In the genomic region with DNA sequence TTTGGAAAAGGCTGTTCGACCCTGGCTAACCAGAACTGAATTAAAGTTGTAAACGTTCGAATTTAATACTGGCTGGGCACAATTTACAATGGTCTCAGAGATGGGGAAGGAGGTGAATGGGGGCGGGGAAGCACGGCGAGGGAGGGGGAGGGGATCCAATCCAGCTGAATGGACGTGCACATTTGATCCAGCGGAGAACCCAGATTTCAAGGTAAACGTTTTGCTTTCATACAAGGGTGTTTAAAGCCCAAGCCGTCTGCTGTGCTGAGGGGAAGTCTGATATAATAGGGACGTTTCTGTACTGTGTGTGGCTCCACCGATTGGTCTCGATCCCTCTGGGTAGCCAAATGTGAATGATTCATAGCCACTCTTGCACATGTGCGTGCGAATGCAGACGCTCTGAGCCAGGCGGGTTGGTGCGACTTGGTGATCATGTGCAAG, we compare ENCODE assay signal across 7 mouse cellular contexts. TPM values are rescaled to one million over a fixed set of nuclear protein-coding genes. Genes with fewer than 3 reads are reported as not detected.
A peak's percentile ranks its signal among the peaks of the same experiment; 100 is the strongest.
DNase-seq lines count a peak whose midpoint lies in the region; ATAC-seq lines count a peak whose summit lies in the region.

No protein-coding gene starts in this region.

- H3K4me2 ChIP-seq in forebrain, embryonic 12.5 days = peak overlapping the region; percentile 63
- H3K4me2 ChIP-seq in neural tube, embryonic 11.5 days (ENCODE audit: low read depth) = peak overlapping the region; percentile 62

- H3K4me1 ChIP-seq in forebrain, embryonic 12.5 days = peaks cover 28% of the 10 kb centered on the region
- H3K4me1 ChIP-seq in neural tube, embryonic 11.5 days (ENCODE audit: control insufficient read depth, insufficient read depth, low read length) = peaks cover 10% of the 10 kb centered on the region; the same call in 1 of the 2 replicates

- H3K9ac ChIP-seq in forebrain, embryonic 12.5 days = peak overlapping the region; percentile 87
- peak overlapping the region; percentile 95 for H3K9ac ChIP-seq in neural tube, embryonic 11.5 days (ENCODE audit: low read length)

- 0 out of 2 replicates have a peak, but pooled peaks cover 3% of the 10 kb centered on the region for H3K36me3 ChIP-seq in forebrain, embryonic 12.5 days (replicated peaks)
- no peaks in the 10 kb centered on the region for H3K36me3 ChIP-seq in neural tube, embryonic 11.5 days (ENCODE audit: control insufficient read depth, insufficient read depth, low read length)

- peak overlapping the region; percentile 96 for H3K27ac ChIP-seq in forebrain, embryonic 12.5 days
- peak overlapping the region; percentile 91; the same call in 1 of the 2 replicates for H3K27ac ChIP-seq in neural tube, embryonic 11.5 days (ENCODE audit: low read depth, low read length)

- WGBS in forebrain, embryonic 12.5 days = under 1% methylated on average over 18 of the region's 18 CpGs
- 0% methylated on average over 18 of the region's 18 CpGs for WGBS in neural tube, embryonic 11.5 days

- H3K9me3 ChIP-seq in forebrain, embryonic 12.5 days = no peaks in the 10 kb centered on the region
- no peaks in the 10 kb centered on the region for H3K9me3 ChIP-seq in neural tube, embryonic 11.5 days (ENCODE audit: control insufficient read depth, low read length)

- peaks cover 19% of the 10 kb centered on the region for H3K27me3 ChIP-seq in forebrain, embryonic 12.5 days
- H3K27me3 ChIP-seq in neural tube, embryonic 11.5 days (ENCODE audit: control insufficient read depth, insufficient read depth, low read length) = no peaks in the 10 kb centered on the region

- peak overlapping the region; percentile 78 for H3K4me3 ChIP-seq in forebrain, embryonic 12.5 days (replicated peaks)
- peak overlapping the region; percentile 67 for H3K4me3 ChIP-seq in neural tube, embryonic 11.5 days (ENCODE audit: low read depth, low read length)

- ATAC-seq in forebrain, embryonic 12.5 days (ENCODE audit: low FRiP score) = peak; percentile 15
- 0 out of 2 replicates have a peak, but pooled peaks have one; percentile 8 for ATAC-seq in neural tube, embryonic 11.5 days (ENCODE audit: insufficient read depth, low FRiP score, low TSS enrichment)

- peak; percentile 33 for DNase-seq in ES-CJ7 (ENCODE audit: low read depth, low spot score)
- DNase-seq in ZHBTc4 (ENCODE audit: low read depth, low spot score) = peak; percentile 40
- DNase-seq in layer of hippocampus, postnatal 36 days = peak; percentile 53 to 55
- peak; percentile 62 for DNase-seq in neural tube, embryonic 11.5 days (ENCODE audit: low spot score)
- no peak for DNase-seq in urinary bladder, postnatal 10 days (ENCODE audit: low spot score)
- no peak for DNase-seq in ovary, postnatal 36 days (ENCODE audit: low spot score)

RNA-seq across cellular contexts. Expression of a gene that starts 2.0 kb away (rescaled TPM):
- 21.2 and 22.3 TPM in 2 replicates for polyA plus RNA-seq in forebrain, embryonic 12.5 days (2016; fragmentation: Nextera tagmentation; extraction: Ambion mirVana)
- total RNA-seq in layer of hippocampus, postnatal 36 days (2021) = 100 to 1,000 TPM; 100 to 113 TPM
- 18.9 and 19.4 TPM in 2 replicates for polyA plus RNA-seq in neural tube, embryonic 11.5 days (2014; fragmentation: Nextera tagmentation; extraction: Ambion mirVana)

Comparison
In these comparisons a context has a peak if more than half of its experiments do, and no peak if none do; other contexts are left out.
1. DNase-seq: peak in ES-CJ7 (single experiment), ZHBTc4 (single experiment), layer of hippocampus, postnatal 36 days (2 of 2) and neural tube, embryonic 11.5 days (single experiment); none in urinary bladder, postnatal 10 days (single experiment) and ovary, postnatal 36 days (single experiment).